ENCODE assay signal across 8 mouse cellular contexts in the genomic region with DNA sequence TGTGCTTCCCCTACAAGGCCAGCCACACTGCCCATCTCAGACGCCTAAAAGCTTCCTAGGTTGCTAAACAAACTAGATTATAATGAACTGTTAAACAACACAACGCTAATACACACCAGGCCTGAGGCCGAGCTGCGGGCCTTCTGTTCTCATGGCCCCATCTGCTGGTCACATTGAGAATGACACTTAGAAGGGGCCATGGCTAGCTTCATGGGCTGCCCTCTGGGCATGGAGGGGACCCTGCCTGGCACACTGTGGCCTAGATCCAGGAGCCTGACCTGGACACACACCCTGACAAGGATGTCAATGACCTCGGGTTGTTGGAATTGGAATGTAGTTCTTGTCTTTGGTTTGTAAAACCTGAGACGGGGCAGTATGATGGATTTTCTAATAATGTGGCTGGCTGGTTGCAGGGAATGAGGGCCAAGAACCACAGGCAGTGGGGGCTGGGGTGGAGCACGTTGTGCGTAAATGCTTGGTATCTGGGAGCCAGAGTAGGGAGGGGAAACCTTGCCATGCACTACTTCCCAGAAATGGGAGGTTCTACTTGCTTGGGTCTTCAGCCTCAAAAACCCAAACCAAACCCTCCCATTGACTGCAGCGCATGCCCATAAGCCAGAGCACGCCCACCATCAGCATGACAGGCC. TPM values are rescaled to one million over a fixed set of nuclear protein-coding genes. Genes with fewer than 3 reads are reported as not detected.
A peak's percentile ranks its signal among the peaks of the same experiment; 100 is the strongest.
DNase-seq lines count a peak whose midpoint lies in the region; ATAC-seq and TF ChIP-seq lines count a peak whose summit lies in the region.

No protein-coding gene starts in this region.

- peak; percentile 92 for TF ChIP-seq RAD21 in CH12.LX (IDR thresholded peaks at IDR 0.05; ENCODE audit: low read depth, low read length)

- no peak overlapping the region for H3K9ac ChIP-seq in CH12.LX (ENCODE audit: insufficient read depth, low read depth)
- H3K9ac ChIP-seq in embryonic facial prominence, embryonic 11.5 days (replicated peaks; ENCODE audit: low read length): no peak overlapping the region; the same call in 1 of the 2 replicates
- H3K9ac ChIP-seq in heart, embryonic 14.5 days (ENCODE audit: low read length): no peak overlapping the region
- no peak overlapping the region for H3K9ac ChIP-seq in neural tube, embryonic 14.5 days (replicated peaks; ENCODE audit: low read depth, low read length)

- peaks cover 46 to 89% of the 10 kb centered on the region in 2 experiments for H3K36me3 ChIP-seq in CH12.LX (replicated peaks in 1 of 2; ENCODE audit: control insufficient read depth in 1 of 2, insufficient read depth in 1 of 2, low read length in 1 of 2)
- H3K36me3 ChIP-seq in embryonic facial prominence, embryonic 11.5 days (replicated peaks; ENCODE audit: control insufficient read depth, insufficient read depth, low read depth, low read length): peaks cover 15% of the 10 kb centered on the region
- peaks cover 48% of the 10 kb centered on the region for H3K36me3 ChIP-seq in heart, embryonic 14.5 days (ENCODE audit: control insufficient read depth, insufficient read depth, low read length)
- H3K36me3 ChIP-seq in neural tube, embryonic 14.5 days (ENCODE audit: control insufficient read depth, insufficient read depth, low read length): peaks cover 49% of the 10 kb centered on the region

- H3K9me3 ChIP-seq in CH12.LX (replicated peaks; ENCODE audit: low read length): no peaks in the 10 kb centered on the region
- H3K9me3 ChIP-seq in embryonic facial prominence, embryonic 11.5 days (replicated peaks; ENCODE audit: control insufficient read depth, low read length): no peaks in the 10 kb centered on the region
- no peaks in the 10 kb centered on the region for H3K9me3 ChIP-seq in heart, embryonic 14.5 days (ENCODE audit: control insufficient read depth, low read length)
- no peaks in the 10 kb centered on the region for H3K9me3 ChIP-seq in neural tube, embryonic 14.5 days (ENCODE audit: control insufficient read depth, low read length)

- dilution Hi-C loops in CH12.LX (cut with MboI; ENCODE audit: extremely low pct_ligation_motif_present, extremely low pct_unique_long_range_greater_than_20kb, low sequenced_read_pairs): no loop called here

- H3K79me2 ChIP-seq in CH12.LX (replicated peaks; ENCODE audit: control insufficient read depth, extremely low read depth, insufficient read depth, poor library complexity, severe bottlenecking): no peaks in the 10 kb centered on the region

- no peak for TF ChIP-seq EP300 in CH12.LX (IDR thresholded peaks at IDR 0.05; ENCODE audit: low read length)

- in situ Hi-C loops in CH12.LX (cut with MboI; ENCODE audit: low pct_ligation_motif_present, low pct_unique_long_range_greater_than_20kb, low sequenced_read_pairs): no loop called here

- H3K27me3 ChIP-seq in CH12.LX (replicated peaks): no peaks in the 10 kb centered on the region
- no peaks in the 10 kb centered on the region for H3K27me3 ChIP-seq in embryonic facial prominence, embryonic 11.5 days (ENCODE audit: control insufficient read depth, insufficient read depth, low read length)
- peaks cover 10% of the 10 kb centered on the region for H3K27me3 ChIP-seq in heart, embryonic 14.5 days (ENCODE audit: control insufficient read depth, insufficient read depth, low read length)
- no peaks in the 10 kb centered on the region for H3K27me3 ChIP-seq in neural tube, embryonic 14.5 days (ENCODE audit: control insufficient read depth, insufficient read depth, low read length)

- 35% methylated on average over 10 of the region's 10 CpGs for WGBS in embryonic facial prominence, embryonic 11.5 days
- 34% methylated on average over 10 of the region's 10 CpGs for WGBS in heart, embryonic 14.5 days
- 27% methylated on average over 10 of the region's 10 CpGs for WGBS in lung, adult 2 months
- WGBS in neural tube, embryonic 14.5 days: 40% methylated on average over 10 of the region's 10 CpGs

- TF ChIP-seq CTCF in CH12.LX (conservative IDR thresholded peaks at IDR 0.05 in 1 of 2, IDR thresholded peaks at IDR 0.05 in 1 of 2; ENCODE audit: low read depth in 2 of 2, low read length in 2 of 2): peak; percentile 70 to 96
- peak; percentile 87 for TF ChIP-seq CTCF in lung, adult 2 months (IDR thresholded peaks at IDR 0.05; ENCODE audit: insufficient read depth, low read length)

- TF ChIP-seq POLR2A in CH12.LX (IDR thresholded peaks at IDR 0.05; ENCODE audit: low read depth, low read length): no peak
- 0 out of 2 replicates have a peak, but pooled peaks have one; percentile 10 for TF ChIP-seq POLR2A in lung, adult 2 months (IDR thresholded peaks at IDR 0.05; ENCODE audit: borderline replicate concordance, extremely low read depth, low read depth, low read length)

- no peak overlapping the region for H3K4me2 ChIP-seq in CH12.LX (ENCODE audit: insufficient read depth, low read depth, poor library complexity, severe bottlenecking)
- H3K4me2 ChIP-seq in embryonic facial prominence, embryonic 11.5 days (ENCODE audit: low read depth, low read length): no peak overlapping the region
- H3K4me2 ChIP-seq in heart, embryonic 14.5 days (ENCODE audit: low read length): no peak overlapping the region
- no peak overlapping the region for H3K4me2 ChIP-seq in neural tube, embryonic 14.5 days (ENCODE audit: low read depth, low read length)

- peak; percentile 56; the same call in 1 of the 2 replicates for ATAC-seq in embryonic facial prominence, embryonic 11.5 days (replicated peaks; ENCODE audit: insufficient number of reproducible peaks, low FRiP score, low TSS enrichment, low read depth)
- ATAC-seq in heart, embryonic 14.5 days (ENCODE audit: insufficient number of reproducible peaks, insufficient read depth, low FRiP score, low read depth): peak; percentile 28; the same call in 1 of the 2 replicates
- ATAC-seq in neural tube, embryonic 14.5 days (ENCODE audit: low read depth): peak; percentile 69

- peak; percentile 76 for DNase-seq in CH12.LX (ENCODE audit: extremely low read depth)
- peak; percentile 85 for DNase-seq in adrenal gland, postnatal 10 days
- peak; percentile 85 for DNase-seq in embryonic facial prominence, embryonic 11.5 days (ENCODE audit: low spot score)
- DNase-seq in kidney, postnatal 10 days: peak; percentile 87
- DNase-seq in lung, adult 2 months: peak; percentile 66
- DNase-seq in thymus, postnatal 36 days: peak; percentile 64 to 69

- no peak overlapping the region for H3K27ac ChIP-seq in CH12.LX (ENCODE audit: insufficient read depth, low read depth)
- H3K27ac ChIP-seq in embryonic facial prominence, embryonic 11.5 days (replicated peaks; ENCODE audit: low read depth, low read length): no peak overlapping the region
- no peak overlapping the region for H3K27ac ChIP-seq in heart, embryonic 14.5 days (replicated peaks in 1 of 2; ENCODE audit: control insufficient read depth in 1 of 2, insufficient read depth in 1 of 2, low read depth in 2 of 2, low read length in 2 of 2)
- H3K27ac ChIP-seq in neural tube, embryonic 14.5 days (ENCODE audit: low read depth, low read length): no peak overlapping the region

- no peak overlapping the region for H3K4me3 ChIP-seq in CH12.LX (replicated peaks in 1 of 3; ENCODE audit: low read depth in 2 of 3, low read length in 2 of 3, poor library complexity in 1 of 3)
- no peak overlapping the region for H3K4me3 ChIP-seq in embryonic facial prominence, embryonic 11.5 days (ENCODE audit: low read depth, low read length)
- no peak overlapping the region for H3K4me3 ChIP-seq in heart, embryonic 14.5 days (ENCODE audit: control insufficient read depth in 1 of 2, insufficient read depth in 1 of 2, low read depth in 1 of 2, low read length in 2 of 2)
- no peak overlapping the region for H3K4me3 ChIP-seq in lung, adult 2 months (replicated peaks; ENCODE audit: extremely low read depth, low read depth, low read length)
- no peak overlapping the region for H3K4me3 ChIP-seq in neural tube, embryonic 14.5 days (ENCODE audit: low read depth, low read length)

- peaks cover 5 to 35% of the 10 kb centered on the region in 2 experiments for H3K4me1 ChIP-seq in CH12.LX (ENCODE audit: control insufficient read depth in 1 of 2, insufficient read depth in 2 of 2)
- H3K4me1 ChIP-seq in embryonic facial prominence, embryonic 11.5 days (ENCODE audit: control insufficient read depth, insufficient read depth, low read length): no peaks in the 10 kb centered on the region; the same call in 1 of the 2 replicates
- peaks cover 9 to 23% of the 10 kb centered on the region in 2 experiments; a peak in 3 of 4 replicates for H3K4me1 ChIP-seq in heart, embryonic 14.5 days (ENCODE audit: control insufficient read depth in 2 of 2, insufficient read depth in 2 of 2, low read length in 2 of 2)
- H3K4me1 ChIP-seq in lung, adult 2 months (ENCODE audit: control insufficient read depth, insufficient read depth, low read length): no peaks in the 10 kb centered on the region
- peaks cover 3% of the 10 kb centered on the region; the same call in 1 of the 2 replicates for H3K4me1 ChIP-seq in neural tube, embryonic 14.5 days (ENCODE audit: control insufficient read depth, insufficient read depth, low read length)

RNA-seq across cellular contexts. Expression of a gene that starts 7.6 kb away (rescaled TPM):
- total RNA-seq in CH12.LX (2012; rRNA removed) (7.0 and 7.5 TPM in 2 replicates), CH12.LX (2014; rRNA removed) (2.7 and 3.8 TPM in 2 replicates)
- polyA plus RNA-seq in CH12.LX (2012; ENCODE audit: insufficient read length, low read depth): 31.1 and 33.3 TPM in 2 replicates
- total RNA-seq in adrenal gland, postnatal 10 days (2021): 1 to 10 TPM; 1.2 to 2.0 TPM
- polyA plus RNA-seq in embryonic facial prominence, embryonic 11.5 days (2014; fragmentation: Nextera tagmentation; extraction: Ambion mirVana): 0.87 and 1.1 TPM in 2 replicates
- 0.38 and 0.57 TPM in 2 replicates for polyA plus RNA-seq in heart, embryonic 14.5 days (2014; fragmentation: Nextera tagmentation; extraction: Ambion mirVana)
- 9.8 and 10.4 TPM in 2 replicates for polyA plus RNA-seq in lung, adult 2 months (2012; rRNA removed)
- 1.2 TPM in 1 of 2 replicates, not detected in the other for polyA plus RNA-seq in neural tube, embryonic 14.5 days (2014; fragmentation: Nextera tagmentation; extraction: Ambion mirVana)

RNA-seq across cellular contexts. Expression of a gene that starts 10.0 kb away (rescaled TPM):
- 312 and 326 TPM in 2 replicates for total RNA-seq in CH12.LX (2012; rRNA removed)
- total RNA-seq in CH12.LX (2014; rRNA removed): 277 and 294 TPM in 2 replicates
- polyA plus RNA-seq in CH12.LX (2012; ENCODE audit: insufficient read length, low read depth): 623 and 775 TPM in 2 replicates
- 100 to 1,000 TPM; 224 to 252 TPM for total RNA-seq in adrenal gland, postnatal 10 days (2021)
- polyA plus RNA-seq in embryonic facial prominence, embryonic 11.5 days (2014; fragmentation: Nextera tagmentation; extraction: Ambion mirVana): 227 and 237 TPM in 2 replicates
- polyA plus RNA-seq in heart, embryonic 14.5 days (2014; fragmentation: Nextera tagmentation; extraction: Ambion mirVana): 119 and 152 TPM in 2 replicates
- polyA plus RNA-seq in lung, adult 2 months (2012; rRNA removed): 279 and 310 TPM in 2 replicates
- polyA plus RNA-seq in neural tube, embryonic 14.5 days (2014; fragmentation: Nextera tagmentation; extraction: Ambion mirVana): 412 and 503 TPM in 2 replicates

RNA-seq across cellular contexts. Expression of a gene that starts 22.3 kb away (rescaled TPM):
- total RNA-seq in CH12.LX (2012; rRNA removed): 0.25 TPM in 1 of 2 replicates, not detected in the other
- total RNA-seq in CH12.LX (2014; rRNA removed): not detected in 2 replicates
- polyA plus RNA-seq in CH12.LX (2012; ENCODE audit: insufficient read length, low read depth): 2.4 and 2.5 TPM in 2 replicates
- total RNA-seq in adrenal gland, postnatal 10 days (2021): 1 to 10 TPM in 1 of 2 experiments, under 1 TPM in 1; 0.84 to 2.0 TPM
- polyA plus RNA-seq in embryonic facial prominence, embryonic 11.5 days (2014; fragmentation: Nextera tagmentation; extraction: Ambion mirVana): 16.0 and 19.8 TPM in 2 replicates
- 4.2 and 6.9 TPM in 2 replicates for polyA plus RNA-seq in heart, embryonic 14.5 days (2014; fragmentation: Nextera tagmentation; extraction: Ambion mirVana)
- 12.5 and 27.7 TPM in 2 replicates for polyA plus RNA-seq in lung, adult 2 months (2012; rRNA removed)
- 0.39 and 9.8 TPM in 2 replicates for polyA plus RNA-seq in neural tube, embryonic 14.5 days (2014; fragmentation: Nextera tagmentation; extraction: Ambion mirVana)

RNA-seq across cellular contexts. Expression of a gene that starts 30.6 kb away (rescaled TPM):
- total RNA-seq in CH12.LX (2012; rRNA removed): 0.21 and 0.38 TPM in 2 replicates
- total RNA-seq in CH12.LX (2014; rRNA removed): not detected in 2 replicates
- polyA plus RNA-seq in CH12.LX (2012; ENCODE audit: insufficient read length, low read depth): 0.09 TPM in 1 of 2 replicates, not detected in the other
- total RNA-seq in adrenal gland, postnatal 10 days (2021): 10 to 100 TPM; 18.3 to 23.9 TPM
- 3.7 and 4.2 TPM in 2 replicates for polyA plus RNA-seq in embryonic facial prominence, embryonic 11.5 days (2014; fragmentation: Nextera tagmentation; extraction: Ambion mirVana)
- 2.8 TPM in 2 replicates for polyA plus RNA-seq in heart, embryonic 14.5 days (2014; fragmentation: Nextera tagmentation; extraction: Ambion mirVana)
- 2.0 and 3.2 TPM in 2 replicates for polyA plus RNA-seq in lung, adult 2 months (2012; rRNA removed)
- 68.1 and 92.1 TPM in 2 replicates for polyA plus RNA-seq in neural tube, embryonic 14.5 days (2014; fragmentation: Nextera tagmentation; extraction: Ambion mirVana)

RNA-seq across cellular contexts. Expression of a gene that starts 38.8 kb away (rescaled TPM):
- 2.9 and 3.5 TPM in 2 replicates for total RNA-seq in CH12.LX (2012; rRNA removed)
- total RNA-seq in CH12.LX (2014; rRNA removed): 4.0 and 5.1 TPM in 2 replicates
- 9.2 and 12.0 TPM in 2 replicates for polyA plus RNA-seq in CH12.LX (2012; ENCODE audit: insufficient read length, low read depth)
- total RNA-seq in adrenal gland, postnatal 10 days (2021): 1 to 10 TPM; 5.7 to 7.0 TPM
- polyA plus RNA-seq in embryonic facial prominence, embryonic 11.5 days (2014; fragmentation: Nextera tagmentation; extraction: Ambion mirVana): 11.5 and 12.2 TPM in 2 replicates
- polyA plus RNA-seq in heart, embryonic 14.5 days (2014; fragmentation: Nextera tagmentation; extraction: Ambion mirVana): 13.2 and 13.8 TPM in 2 replicates
- 31.7 and 41.1 TPM in 2 replicates for polyA plus RNA-seq in lung, adult 2 months (2012; rRNA removed)
- 5.8 and 6.1 TPM in 2 replicates for polyA plus RNA-seq in neural tube, embryonic 14.5 days (2014; fragmentation: Nextera tagmentation; extraction: Ambion mirVana)
